Mouse (Mus musculus): ENCODE results near the gene Cerkl. TPM values are rescaled to one million over a fixed set of nuclear protein-coding genes. Genes with fewer than 3 reads are reported as not detected.

Gene Cerkl
- polyA plus RNA-seq, 1 experiment: not detected

- H3K27ac ChIP-seq (ENCODE audit: insufficient read depth, low read depth, low read length): no peak overlapping the region
- H3K4me3 ChIP-seq (ENCODE audit: insufficient read depth, low read depth, low read length): no peak overlapping the region
- 41% methylated on average over 8 of the region's 8 CpGs for WGBS
- TF ChIP-seq CTCF (IDR thresholded peaks at IDR 0.05; ENCODE audit: insufficient read depth, low read depth, low read length) (no peak), POLR2A (IDR thresholded peaks at IDR 0.05; ENCODE audit: insufficient read depth, low read depth, low read length) (no peak)
- H3K4me1 ChIP-seq (ENCODE audit: control insufficient read depth, insufficient read depth, low read length): no peaks in the 10 kb centered on the region
Measured at GRCm38 (mm10) chr2:79399234-79400000, 57.2 kb downstream of the Cerkl start.

- H3K4me1 ChIP-seq (ENCODE audit: control insufficient read depth, insufficient read depth, low read length): no peaks in the 10 kb centered on the region
- H3K27ac ChIP-seq (ENCODE audit: insufficient read depth, low read depth, low read length): no peak overlapping the region
- no peak for TF ChIP-seq CTCF (IDR thresholded peaks at IDR 0.05; ENCODE audit: insufficient read depth, low read depth, low read length)
- TF ChIP-seq POLR2A (IDR thresholded peaks at IDR 0.05; ENCODE audit: insufficient read depth, low read depth, low read length): no peak
- H3K4me3 ChIP-seq (ENCODE audit: insufficient read depth, low read depth, low read length): no peak overlapping the region
- WGBS: 83% methylated on average over 5 of the region's 5 CpGs
Measured at GRCm38 (mm10) chr2:79398831-79399230, 57.8 kb downstream of the Cerkl start.

GRCm38 (mm10) chr2:79398343-79398742 lies 58.2 kb downstream of the Cerkl start:
- WGBS: 74% methylated on average over 2 of the region's 2 CpGs
- Histone ChIP-seq H3K4me3 (ENCODE audit: insufficient read depth, low read depth, low read length) (no peak overlapping the region), H3K4me1 (ENCODE audit: control insufficient read depth, insufficient read depth, low read length) (no peaks in the 10 kb centered on the region), H3K27ac (ENCODE audit: insufficient read depth, low read depth, low read length) (no peak overlapping the region)
- TF ChIP-seq POLR2A (IDR thresholded peaks at IDR 0.05; ENCODE audit: insufficient read depth, low read depth, low read length): no peak
- TF ChIP-seq CTCF (IDR thresholded peaks at IDR 0.05; ENCODE audit: insufficient read depth, low read depth, low read length): no peak

GRCm38 (mm10) chr2:79397107-79397506 lies 59.5 kb downstream of the Cerkl start:
- WGBS: 68% methylated on average over 2 of the region's 2 CpGs

GRCm38 (mm10) chr2:79379087-79380041 lies 77.2 kb downstream of the Cerkl start:
- Histone ChIP-seq H3K4me3 (ENCODE audit: insufficient read depth, low read depth, low read length) (no peak overlapping the region), H3K27ac (ENCODE audit: insufficient read depth, low read depth, low read length) (no peak overlapping the region), H3K4me1 (ENCODE audit: control insufficient read depth, insufficient read depth, low read length) (no peaks in the 10 kb centered on the region)
- 44% methylated on average over 12 of the region's 12 CpGs for WGBS
- no peak for TF ChIP-seq CTCF (IDR thresholded peaks at IDR 0.05; ENCODE audit: insufficient read depth, low read depth, low read length)
- TF ChIP-seq POLR2A (IDR thresholded peaks at IDR 0.05; ENCODE audit: insufficient read depth, low read depth, low read length): no peak

More at GRCm38 (mm10) chr2:79397107-79397506, 59.5 kb downstream of the Cerkl start:
- no peak overlapping the region for H3K27ac ChIP-seq (ENCODE audit: insufficient read depth, low read depth, low read length)
- no peak overlapping the region for H3K4me3 ChIP-seq (ENCODE audit: insufficient read depth, low read depth, low read length)
- TF ChIP-seq CTCF (IDR thresholded peaks at IDR 0.05; ENCODE audit: insufficient read depth, low read depth, low read length) (no peak), POLR2A (IDR thresholded peaks at IDR 0.05; ENCODE audit: insufficient read depth, low read depth, low read length) (no peak)
- no peaks in the 10 kb centered on the region for H3K4me1 ChIP-seq (ENCODE audit: control insufficient read depth, insufficient read depth, low read length)

- TF ChIP-seq POLR2A (IDR thresholded peaks at IDR 0.05; ENCODE audit: insufficient read depth, low read depth, low read length) (no peak), CTCF (IDR thresholded peaks at IDR 0.05; ENCODE audit: insufficient read depth, low read depth, low read length) (no peak)
- 84% methylated on average over 8 of the region's 8 CpGs for WGBS
- no peaks in the 10 kb centered on the region for H3K4me1 ChIP-seq (ENCODE audit: control insufficient read depth, insufficient read depth, low read length)
- H3K27ac ChIP-seq (ENCODE audit: insufficient read depth, low read depth, low read length): no peak overlapping the region
- no peak overlapping the region for H3K4me3 ChIP-seq (ENCODE audit: insufficient read depth, low read depth, low read length)
Measured at GRCm38 (mm10) chr2:79378346-79379086, 78.1 kb downstream of the Cerkl start.

- no peak overlapping the region for H3K27ac ChIP-seq (ENCODE audit: insufficient read depth, low read depth, low read length)
Measured at GRCm38 (mm10) chr2:79372486-79373200, 83.9 kb downstream of the Cerkl start.

GRCm38 (mm10) chr2:79372154-79372467 lies 84.5 kb downstream of the Cerkl start:
- Histone ChIP-seq H3K4me3 (ENCODE audit: insufficient read depth, low read depth, low read length) (no peak overlapping the region), H3K4me1 (ENCODE audit: control insufficient read depth, insufficient read depth, low read length) (no peaks in the 10 kb centered on the region), H3K27ac (ENCODE audit: insufficient read depth, low read depth, low read length) (no peak overlapping the region)
- TF ChIP-seq CTCF (IDR thresholded peaks at IDR 0.05; ENCODE audit: insufficient read depth, low read depth, low read length): no peak
- TF ChIP-seq POLR2A (IDR thresholded peaks at IDR 0.05; ENCODE audit: insufficient read depth, low read depth, low read length): no peak
- WGBS: 87% methylated on average over 2 of the region's 2 CpGs

More at GRCm38 (mm10) chr2:79372486-79373200, 83.9 kb downstream of the Cerkl start:
- TF ChIP-seq POLR2A (IDR thresholded peaks at IDR 0.05; ENCODE audit: insufficient read depth, low read depth, low read length) (no peak), CTCF (IDR thresholded peaks at IDR 0.05; ENCODE audit: insufficient read depth, low read depth, low read length) (no peak)
- 69% methylated on average over 6 of the region's 6 CpGs for WGBS
- H3K4me1 ChIP-seq (ENCODE audit: control insufficient read depth, insufficient read depth, low read length): no peaks in the 10 kb centered on the region
- no peak overlapping the region for H3K4me3 ChIP-seq (ENCODE audit: insufficient read depth, low read depth, low read length)

All from olfactory bulb, adult 2 months (tissue).